Mouse (Mus musculus) brain, embryonic 14.5 days (tissue): ENCODE data around the gene Drc1. TPM values are rescaled to one million over a fixed set of nuclear protein-coding genes. Genes with fewer than 3 reads are reported as not detected.

Experiments
- DNase-seq: peaks from one replicate; pipeline ENCODE4 v3.0.0-alpha.2; 2011; ENCODE audit warnings: low read depth
- CTCF ChIP-seq: fragments of 200-500 bp; IDR thresholded peaks from 2 replicates; pipeline ENCODE4 v1.5.1; 2012; ENCODE audit warnings: inconsistent platforms, mild to moderate bottlenecking, moderate library complexity, borderline replicate concordance; ENCODE audit not compliant: insufficient read depth, insufficient read length; ENCODE audit errors: extremely low read depth
- POLR2A ChIP-seq: fragments of 200-500 bp; IDR thresholded peaks from 2 replicates; pipeline ENCODE4 v1.6.1; 2012; ENCODE audit warnings: mild to moderate bottlenecking, inconsistent platforms, borderline replicate concordance; ENCODE audit not compliant: poor library complexity, insufficient read depth, insufficient read length, severe bottlenecking; ENCODE audit errors: extremely low read depth
- polyA plus RNA-seq: library from polyadenylated mRNA; depleted of rRNA; stranded (reverse); fragments of >200 nt; gene quantifications from 2 replicates; pipeline ENCODE4 v1.2.3, GENCODE M21; 2012; rRNA removed

Gene Drc1
- 2.7 and 4.0 TPM in 2 replicates for polyA plus RNA-seq

- TF ChIP-seq CTCF = no peak
- no peak for TF ChIP-seq POLR2A
- DNase-seq = peak; percentile 87
Measured at GRCm38 (mm10) chr5:30281291-30281732, at the start of gene Drc1. Gene Drc1 (plus strand): TSS chr5:30281388.

DNA sequence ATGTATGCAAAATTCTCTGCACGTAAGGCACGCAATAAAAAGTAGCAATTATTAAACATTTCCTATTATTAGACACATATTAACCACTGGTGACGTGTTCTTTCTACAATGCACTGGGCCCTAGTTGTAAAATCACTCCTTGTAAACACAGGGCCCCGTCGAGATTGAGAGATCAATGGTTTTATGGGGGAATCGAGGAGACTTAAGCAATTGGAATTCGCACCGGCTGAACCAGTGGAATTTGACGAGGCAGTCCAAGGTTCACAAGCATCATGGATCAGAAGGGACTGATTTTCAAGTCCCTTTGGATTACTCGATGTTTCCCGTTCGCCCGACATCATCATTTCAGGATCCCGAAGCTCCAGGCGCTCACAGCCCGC lies 49.3 kb upstream of the Drc1 start:
- TF ChIP-seq CTCF (no peak), POLR2A (no peak)
- DNase-seq = no peak

GRCm38 (mm10) chr5:30232271-30232971 lies 48.8 kb upstream of the Drc1 start, which contains the start of gene Selenoi:
Gene Selenoi (plus strand): TSS chr5:30232581.
- DNase-seq = peak; percentile 100
- TF ChIP-seq CTCF (no peak), POLR2A (peak; percentile 73; the same call in 1 of the 2 replicates)

DNA sequence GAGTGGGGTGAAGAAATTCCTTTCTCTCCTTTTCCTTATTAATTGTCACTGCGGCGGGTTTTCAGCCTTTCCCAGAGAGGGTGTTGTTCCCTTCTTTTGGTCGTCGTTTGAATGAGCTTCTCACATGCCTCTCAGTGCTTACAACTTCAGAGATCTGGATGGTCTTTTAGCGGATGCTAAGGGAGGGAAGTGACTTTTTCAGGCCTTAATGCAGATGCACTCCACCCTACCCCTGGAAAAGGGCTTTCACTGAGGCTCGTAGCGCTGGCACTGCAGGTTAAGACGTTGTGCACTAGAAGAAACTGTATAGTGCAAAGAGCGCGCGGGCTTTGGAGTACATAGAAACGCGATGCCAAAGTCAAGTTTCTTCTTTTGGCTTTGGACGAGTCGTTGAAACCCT lies 48.1 kb upstream of the Drc1 start:
- TF ChIP-seq POLR2A = no peak
- no peak for TF ChIP-seq CTCF
- peak; percentile 53 for DNase-seq

DNA sequence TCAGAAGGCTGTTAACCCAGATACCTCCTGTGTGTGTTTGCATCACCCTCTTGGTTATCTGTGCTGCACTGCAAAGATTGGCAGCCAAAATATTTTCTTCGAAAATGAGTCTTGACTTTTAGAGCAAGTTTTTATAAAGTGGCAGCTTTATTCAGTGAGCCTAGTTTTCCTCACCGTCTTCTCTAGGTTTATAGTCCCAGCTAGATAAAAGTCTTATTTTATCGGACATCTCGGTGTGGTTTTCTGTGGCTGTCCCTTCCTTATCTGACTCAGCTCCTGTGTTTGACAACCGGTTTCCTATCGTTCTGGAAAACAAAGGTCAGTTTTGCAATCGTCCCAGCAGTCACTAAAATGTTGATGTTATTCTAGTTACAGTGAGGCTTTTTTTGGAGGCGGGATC lies 47.2 kb upstream of the Drc1 start:
- TF ChIP-seq POLR2A (no peak), CTCF (no peak)
- DNase-seq = no peak

GRCm38 (mm10) chr5:30235641-30236126 lies 45.5 kb upstream of the Drc1 start:
- no peak for TF ChIP-seq CTCF
- TF ChIP-seq POLR2A = no peak
- DNase-seq = no peak

DNA sequence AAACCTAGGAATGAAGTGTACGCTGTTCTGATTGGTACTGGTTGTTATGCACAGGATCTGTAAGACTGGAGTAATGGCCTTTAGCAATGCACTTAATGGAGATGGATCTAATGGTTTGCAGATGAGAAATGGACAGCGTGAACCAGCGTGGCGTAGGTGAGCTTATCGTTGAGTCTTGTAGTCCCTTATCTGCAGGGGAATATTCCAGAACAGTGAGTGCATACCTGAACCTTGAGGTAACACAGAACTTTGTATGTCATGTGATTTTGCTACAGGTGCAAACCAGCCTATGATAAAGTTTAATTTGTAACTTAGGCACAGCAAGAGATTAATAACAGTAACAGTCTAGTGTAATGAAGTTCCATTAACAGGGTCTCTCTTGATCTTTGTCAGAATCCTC lies 42.7 kb upstream of the Drc1 start:
- TF ChIP-seq CTCF (no peak), POLR2A (no peak)
- no peak for DNase-seq

GRCm38 (mm10) chr5:30240552-30240951 lies 40.6 kb upstream of the Drc1 start:
- no peak for DNase-seq
- no peak for TF ChIP-seq POLR2A
- no peak for TF ChIP-seq CTCF

DNA sequence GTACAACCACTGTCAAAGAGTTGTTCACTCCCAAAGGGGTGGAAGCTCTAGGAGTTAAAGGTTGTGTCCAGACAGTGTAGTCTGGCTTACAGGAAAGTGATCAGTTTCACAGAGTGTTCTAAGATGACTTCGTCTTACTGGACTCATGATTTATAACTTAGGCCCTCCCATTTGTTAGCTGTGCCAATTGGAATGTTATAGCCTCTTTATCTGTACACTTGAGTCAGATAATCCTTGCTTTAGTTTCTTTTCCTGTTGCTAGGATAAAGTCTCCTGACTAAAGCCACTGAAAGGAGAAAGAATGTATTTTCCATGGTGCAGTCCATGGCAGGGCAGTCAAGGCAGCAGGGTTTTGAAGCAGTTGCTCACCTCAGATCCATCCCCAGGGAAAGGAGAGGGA lies 38.8 kb upstream of the Drc1 start:
- TF ChIP-seq POLR2A (no peak), CTCF (no peak)
- DNase-seq = no peak

DNA sequence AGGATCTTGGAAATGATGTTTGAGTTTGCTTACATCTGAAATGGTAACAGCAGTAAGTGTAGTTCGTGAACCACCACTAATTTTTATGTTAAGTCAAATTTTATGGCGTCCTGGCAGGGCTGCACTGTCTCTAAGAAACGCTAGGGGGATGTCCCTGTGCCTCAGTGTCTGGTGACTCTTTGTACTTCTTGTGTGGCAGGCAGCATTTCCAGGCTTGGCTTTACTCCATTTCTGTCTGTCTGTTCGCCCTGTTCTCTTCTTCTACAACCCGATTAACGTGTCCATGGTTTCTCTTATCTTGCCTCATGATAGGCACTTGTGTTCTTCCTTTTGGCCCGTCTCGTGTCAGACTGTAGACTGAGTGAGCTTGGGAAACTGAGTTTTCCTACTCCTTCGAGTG lies 37.4 kb upstream of the Drc1 start:
- peak; percentile 61 for DNase-seq
- TF ChIP-seq CTCF (peak; percentile 61; the same call in 1 of the 2 replicates), POLR2A (no peak)

GRCm38 (mm10) chr5:30245861-30246416 lies 35.2 kb upstream of the Drc1 start:
- TF ChIP-seq POLR2A = no peak
- TF ChIP-seq CTCF = no peak
- no peak for DNase-seq

- no peak for DNase-seq
- TF ChIP-seq CTCF (peak; percentile 11; the same call in 1 of the 2 replicates), POLR2A (no peak)
Measured at GRCm38 (mm10) chr5:30247666-30248065, 33.5 kb upstream of the Drc1 start.
